Mouse (Mus musculus): Measurements from ENCODE around the gene Clcn3.

The Clcn3 gene

GRCm38 (mm10) chr8:60951757-60952156, 31.3 kb downstream of the Clcn3 start:
- DNase-seq (ENCODE audit: low spot score), result no peak

DNA sequence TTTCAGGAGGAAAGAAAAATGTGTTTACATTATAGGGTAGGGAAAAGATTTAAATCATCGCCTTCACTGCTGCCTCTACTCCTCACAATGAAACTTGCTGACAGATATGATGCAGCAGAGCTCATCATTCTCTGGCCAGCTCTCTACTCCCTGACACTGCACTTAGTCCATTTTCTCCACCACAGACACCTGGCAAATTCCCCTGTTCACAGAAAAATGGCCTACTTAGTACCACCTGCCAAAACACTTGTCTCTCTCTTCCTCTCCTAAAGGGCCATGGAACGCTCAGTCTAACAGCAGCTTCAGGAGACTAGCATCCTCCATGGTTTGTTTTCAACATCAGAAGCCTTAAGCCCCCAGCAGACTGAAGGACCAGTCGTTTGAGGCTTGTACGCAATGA, 31.8 kb downstream of the Clcn3 start:
- DNase-seq (ENCODE audit: low spot score), result no peak

GRCm38 (mm10) chr8:60949859-60950258, 33.2 kb downstream of the Clcn3 start:
- peak; percentile 35 for DNase-seq (ENCODE audit: low spot score)

DNA sequence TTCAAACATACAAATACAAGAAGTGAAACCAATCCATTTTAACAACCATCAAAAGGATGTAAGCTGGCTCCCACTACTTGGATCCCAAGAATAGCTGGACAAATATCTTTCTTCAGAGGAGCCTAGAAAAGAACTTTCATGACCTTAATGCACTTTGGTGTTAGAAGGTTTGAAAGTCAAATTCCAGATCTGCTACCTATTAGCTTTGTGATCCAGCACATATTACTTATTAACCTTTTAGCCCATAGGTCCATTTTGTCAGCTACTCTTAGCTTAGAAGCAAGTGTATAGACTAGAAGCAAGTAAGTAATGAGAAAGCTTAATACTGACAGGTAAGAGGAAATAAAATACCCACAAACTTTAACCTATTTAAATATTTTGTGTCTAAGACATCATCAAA, 35.6 kb downstream of the Clcn3 start:
- no peak for DNase-seq (ENCODE audit: low spot score)

DNA sequence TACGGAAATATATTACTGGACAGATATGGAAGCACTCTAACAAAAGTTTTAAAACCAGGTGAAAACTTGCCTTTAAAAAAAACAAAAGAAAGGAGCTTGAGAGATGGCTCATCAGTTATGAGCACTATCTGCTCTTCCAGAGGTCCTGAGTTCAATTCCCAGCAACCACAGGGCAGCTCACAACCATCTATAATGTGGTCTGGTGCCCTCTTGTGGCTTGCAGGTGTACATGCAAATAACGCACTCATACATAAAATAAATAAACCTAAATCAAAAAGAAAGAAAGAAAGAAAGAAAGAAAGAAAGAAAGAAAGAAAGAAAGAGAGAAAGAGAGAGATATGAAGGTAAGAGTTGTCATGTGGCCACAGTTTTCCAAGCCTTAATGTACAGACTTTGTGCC, 40.2 kb downstream of the Clcn3 start:
- DNase-seq (ENCODE audit: low spot score), result no peak

GRCm38 (mm10) chr8:60938717-60939424, 44.2 kb downstream of the Clcn3 start:
- DNase-seq (ENCODE audit: low spot score), result no peak

DNA sequence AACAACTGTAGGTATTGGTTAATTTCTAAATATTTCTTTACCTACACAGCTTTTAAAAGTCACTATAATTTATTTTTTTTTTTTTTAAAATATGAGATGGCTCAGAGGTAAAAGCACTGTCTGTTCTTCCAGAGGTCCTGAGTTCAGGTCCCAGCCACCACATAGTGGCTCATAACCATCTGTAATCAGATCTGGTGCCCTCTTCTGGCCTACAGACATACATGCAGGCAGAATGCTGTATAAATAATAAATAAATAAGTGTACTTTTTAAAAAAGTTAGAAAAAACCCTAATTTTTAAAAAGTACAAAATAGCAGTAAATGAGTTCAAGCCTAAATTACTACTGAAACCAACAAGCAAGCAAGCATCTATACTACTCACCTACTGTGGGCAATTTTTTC, 49.5 kb downstream of the Clcn3 start:
- no peak for DNase-seq (ENCODE audit: low spot score)

DNA sequence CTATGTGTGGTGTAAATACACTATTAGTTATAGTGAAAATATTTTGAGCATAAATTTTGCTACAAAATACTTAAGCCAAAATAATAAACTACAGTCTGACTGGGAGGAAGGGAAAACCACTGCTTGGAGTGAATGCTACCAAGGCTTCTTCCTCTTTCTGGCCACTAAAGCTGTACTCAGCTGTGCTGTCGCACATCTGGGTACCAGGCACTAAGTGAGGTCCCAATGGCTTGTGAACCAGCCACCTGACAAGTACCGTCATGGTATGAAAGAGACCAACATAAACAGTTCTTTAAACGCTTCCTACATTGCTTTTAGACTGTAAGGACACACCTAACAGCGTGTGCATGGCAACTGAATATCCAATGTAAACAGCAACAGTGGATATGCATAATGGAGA, 62.9 kb downstream of the Clcn3 start:
- no peak for DNase-seq (ENCODE audit: low spot score)

- DNase-seq (ENCODE audit: low spot score), result no peak
These were observed 64.0 kb downstream of the Clcn3 start for GRCm38 (mm10) chr8:60919069-60919468.

DNA sequence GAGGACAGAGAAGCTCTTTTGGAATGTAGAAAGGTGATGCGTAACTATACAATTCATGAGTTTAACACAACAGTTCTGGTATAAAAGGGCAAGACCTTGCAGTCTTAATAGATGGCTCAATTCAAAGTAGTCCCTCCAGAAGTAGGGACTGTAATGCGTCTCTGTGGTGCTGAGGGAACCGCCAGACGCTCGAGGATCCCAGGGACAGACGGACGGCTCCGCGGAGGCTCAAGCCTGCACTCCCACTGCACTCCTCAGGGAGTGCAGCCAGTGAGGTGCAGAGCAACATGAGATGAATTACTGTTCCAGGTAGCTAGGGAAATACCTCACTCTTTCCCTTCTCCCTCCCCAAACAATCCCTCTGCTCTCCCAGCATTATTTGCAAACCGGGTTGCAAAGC, 70.5 kb downstream of the Clcn3 start:
- no peak for DNase-seq (ENCODE audit: low spot score)

DNA sequence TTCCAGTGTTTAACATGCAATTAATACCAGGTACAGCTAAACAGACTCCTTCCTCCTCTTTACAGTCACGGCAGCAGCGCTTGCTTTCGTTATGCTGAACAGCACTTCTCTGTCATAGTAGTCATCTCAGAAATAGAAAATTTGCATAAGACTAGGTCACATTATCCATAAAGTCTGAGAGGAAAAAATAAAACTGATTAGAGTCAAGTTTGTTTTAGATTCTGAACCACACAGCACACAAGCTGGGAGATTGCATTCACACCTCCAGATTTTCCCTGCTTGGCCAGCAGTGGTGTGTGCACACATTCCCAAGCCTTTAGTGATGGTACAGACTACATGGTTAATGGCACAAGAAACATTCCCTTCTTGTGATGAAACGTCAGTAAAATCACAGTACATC, 71.0 kb downstream of the Clcn3 start:
- no peak for DNase-seq (ENCODE audit: low spot score)

DNA sequence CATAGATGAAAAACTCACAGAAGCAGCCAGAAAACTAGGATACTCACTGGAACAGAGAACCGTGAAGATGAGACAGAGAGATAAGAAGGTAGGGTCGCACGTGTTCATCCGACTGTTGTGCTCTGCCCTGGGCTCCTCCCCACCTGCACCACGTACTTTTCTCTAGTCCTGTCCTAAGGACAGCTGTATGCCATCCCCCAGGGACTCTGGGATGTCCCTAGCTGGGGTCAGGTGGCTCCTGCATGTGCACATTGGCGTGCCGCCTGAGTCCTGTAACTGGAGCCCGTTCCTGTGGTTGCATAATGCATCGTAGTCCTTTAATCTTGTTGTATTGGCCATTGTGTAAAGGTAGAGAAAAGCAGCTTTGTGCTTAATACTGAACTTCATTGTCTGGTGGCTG, 83.0 kb downstream of the Clcn3 start:
- DNase-seq (ENCODE audit: low spot score), result no peak

- DNase-seq (ENCODE audit: low spot score), result no peak
These were observed 87.2 kb downstream of the Clcn3 start for GRCm38 (mm10) chr8:60895878-60896277.

GRCm38 (mm10) chr8:60891757-60892156, 91.3 kb downstream of the Clcn3 start:
- no peak for DNase-seq (ENCODE audit: low spot score)

GRCm38 (mm10) chr8:60890520-60890874, 92.6 kb downstream of the Clcn3 start:
- no peak for DNase-seq (ENCODE audit: low spot score)

- DNase-seq (ENCODE audit: low spot score), result peak; percentile 98
These were observed 93.1 kb downstream of the Clcn3 start, which contains the start of gene Hpf1 for GRCm38 (mm10) chr8:60889843-60890519. TSS of gene Hpf1 (plus strand) at chr8:60890418.

DNA sequence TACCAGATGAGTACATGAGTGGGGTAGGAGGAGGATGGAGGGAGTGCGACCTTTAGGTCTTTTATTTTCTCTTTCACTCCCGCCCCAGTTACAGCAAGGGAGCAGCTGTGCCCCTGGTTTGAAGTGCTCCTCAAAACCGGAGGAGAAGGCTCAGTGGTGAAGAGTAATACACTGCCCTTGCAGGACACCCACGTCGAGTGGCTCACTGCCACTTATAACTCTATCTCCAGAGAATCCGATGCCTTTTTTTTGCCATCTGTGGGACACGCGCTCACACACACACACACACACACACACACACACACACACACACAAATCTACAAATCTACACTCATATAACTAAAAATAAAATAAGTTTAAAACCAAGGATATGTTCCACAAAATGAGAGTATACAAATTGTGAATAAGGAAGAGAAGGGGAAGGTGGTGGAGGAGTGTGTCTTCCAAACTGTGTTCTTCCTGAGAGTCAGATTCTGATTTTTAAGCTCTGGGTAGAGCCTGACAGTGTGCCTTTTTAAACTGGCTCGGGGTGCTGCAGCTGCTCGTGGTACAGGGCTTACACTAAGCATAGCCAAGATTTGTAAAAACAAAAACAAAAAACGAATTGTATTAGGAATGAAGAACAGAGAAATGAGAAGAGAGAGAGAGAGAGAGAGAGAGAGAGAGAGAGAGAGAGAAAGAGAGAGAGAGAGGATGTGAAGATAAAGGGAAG, 93.8 kb downstream of the Clcn3 start:
- no peak for DNase-seq (ENCODE audit: low spot score)

DNA sequence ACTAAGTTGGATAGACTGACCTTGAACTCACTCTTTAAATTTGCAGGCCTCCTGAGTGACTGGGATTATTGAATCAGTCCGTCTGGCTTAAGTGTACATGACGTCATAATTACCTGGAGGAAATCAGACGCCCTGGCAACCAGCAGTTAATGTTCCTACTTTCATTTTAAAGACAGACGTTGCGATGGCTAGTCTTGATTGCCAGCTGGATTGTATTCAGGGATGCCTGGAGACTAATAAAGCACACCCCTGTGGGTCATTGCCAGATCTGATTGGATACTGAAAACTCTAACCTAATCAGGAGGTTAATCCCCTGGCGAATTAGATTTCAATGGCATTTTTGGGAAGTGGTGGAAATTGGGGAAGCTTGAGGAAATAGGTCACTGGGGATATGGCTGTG, 96.4 kb downstream of the Clcn3 start:
- peak; percentile 87 for DNase-seq (ENCODE audit: low spot score)

DNA sequence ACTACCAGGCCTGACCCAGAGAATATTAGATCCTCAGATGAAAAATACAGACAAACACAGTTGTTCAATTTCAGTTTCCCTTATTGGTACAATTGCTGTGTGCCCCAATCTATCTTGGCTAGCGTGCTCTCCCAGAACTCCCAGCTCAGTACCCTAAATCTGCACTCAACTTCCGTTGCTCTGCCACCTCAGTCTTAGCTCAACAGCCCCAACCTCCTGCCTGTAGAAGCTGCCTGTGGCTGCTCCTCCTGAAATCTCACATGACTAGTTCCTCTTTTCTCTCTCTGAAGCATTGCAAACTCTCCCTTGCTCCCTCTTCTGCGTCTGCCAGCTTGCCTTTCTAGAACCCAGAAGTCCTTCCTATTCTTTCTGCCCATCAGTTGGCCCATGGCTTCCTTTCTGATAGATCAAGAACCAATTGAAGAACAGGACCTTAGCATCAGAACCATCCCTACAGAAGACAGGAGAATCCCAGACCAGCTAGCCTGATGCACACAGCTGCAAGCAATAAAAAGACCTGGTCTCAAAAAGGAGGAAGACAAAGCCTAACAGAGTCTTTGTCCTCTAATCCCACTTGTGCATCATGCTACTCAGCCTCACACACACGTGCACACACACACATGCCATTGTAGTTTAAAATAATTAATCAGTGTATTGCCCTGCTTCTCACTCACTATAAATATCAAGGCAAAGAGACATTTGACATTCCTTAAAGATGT, 99.5 kb downstream of the Clcn3 start:
- DNase-seq (ENCODE audit: low spot score), result no peak

DNA sequence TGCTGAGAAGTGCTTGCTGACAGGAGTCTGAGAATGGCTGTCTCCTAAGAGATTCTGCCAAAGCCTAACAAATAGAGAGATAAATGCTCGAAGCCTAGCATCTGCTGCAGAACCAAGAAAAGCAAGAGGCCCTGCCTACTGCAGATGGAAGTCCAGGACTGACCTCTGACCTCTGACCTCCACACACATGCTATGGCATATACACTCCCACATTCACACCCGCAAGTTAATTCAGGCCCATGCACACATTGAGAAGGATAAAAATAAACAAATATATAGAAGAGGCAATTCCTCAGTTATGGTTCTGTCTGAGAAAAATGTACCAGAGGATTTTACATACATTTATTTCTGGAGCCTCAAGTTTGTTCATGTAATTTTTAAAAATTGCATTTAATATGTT, 104.5 kb downstream of the Clcn3 start:
- no peak for DNase-seq (ENCODE audit: low spot score)

- no peak for DNase-seq (ENCODE audit: low spot score)
These were observed 112.6 kb downstream of the Clcn3 start for GRCm38 (mm10) chr8:60870231-60871193.
